Mouse (Mus musculus) liver, postnatal 0 days (tissue): ENCODE measurements around the gene Ift172. TPM values are rescaled to one million over a fixed set of nuclear protein-coding genes. Genes with fewer than 3 reads are reported as not detected.

Source experiments
- ATAC-seq: fragments of 200-750 bp; cut with Nextera tagmentation; 2 replicates; pipeline ENCODE4 v1.8.0; 2017; ENCODE audit warnings: mild to moderate bottlenecking, moderate library complexity
- DNase-seq: peaks from one replicate; pipeline ENCODE4 v3.0.0-alpha.2; 2016
- H3K27ac ChIP-seq: fragments of 300-500 bp; sonication (generic); 2 replicates; pipeline ENCODE4 v1.5.1; 2014; ENCODE audit warnings: antibody characterized with exemption, moderate library complexity, mild to moderate bottlenecking, low read depth
- H3K27me3 ChIP-seq: fragments of 300-500 bp; sonication (generic); 2 replicates; pipeline ENCODE4 v1.6.1; 2014; ENCODE audit warnings: low read length, control low read depth, mixed read lengths; ENCODE audit not compliant: insufficient read depth
- H3K36me3 ChIP-seq: fragments of 300-500 bp; sonication (generic); replicated peaks from 2 replicates; pipeline ENCODE4 v1.6.1; 2014; ENCODE audit warnings: mild to moderate bottlenecking, control low read depth, low read length, moderate library complexity, mixed read lengths; ENCODE audit not compliant: insufficient read depth
- H3K4me1 ChIP-seq: fragments of 300-500 bp; sonication (generic); 2 replicates; pipeline ENCODE4 v1.6.1; 2014; ENCODE audit warnings: antibody characterized with exemption, mild to moderate bottlenecking, control low read depth; ENCODE audit not compliant: insufficient read depth
- H3K4me2 ChIP-seq: fragments of 300-500 bp; sonication (generic); 2 replicates; pipeline ENCODE4 v1.6.1; 2014; ENCODE audit warnings: low read depth, mild to moderate bottlenecking, low read length, moderate library complexity, mixed read lengths
- H3K4me3 ChIP-seq: fragments of 300-500 bp; sonication (generic); 2 replicates; pipeline ENCODE4 v1.5.1; 2014; ENCODE audit warnings: low read depth, low read length
- H3K9ac ChIP-seq: fragments of 300-500 bp; sonication (generic); replicated peaks from 2 replicates; pipeline ENCODE4 v1.6.1; 2014; ENCODE audit warnings: mild to moderate bottlenecking, moderate library complexity
- H3K9me3 ChIP-seq: fragments of 300-500 bp; sonication (generic); 2 replicates; pipeline ENCODE4 v1.6.1; 2016; ENCODE audit warnings: mild to moderate bottlenecking, control low read depth, low read length, mixed read lengths
- CTCF ChIP-seq: sonication (generic); IDR thresholded peaks from 2 replicates; pipeline ENCODE4 v1.5.1; 2016; ENCODE audit warnings: antibody characterized with exemption, low read depth
- EP300 ChIP-seq: IDR thresholded peaks from 2 replicates; pipeline ENCODE4 v1.6.1; 2016; ENCODE audit warnings: antibody characterized with exemption, low read depth, mild to moderate bottlenecking
- WGBS: fragments of 180-500 bp; shearing (Covaris S2); extraction: QIAGEN DNeasy Blood & Tissue Kit; methylation state at CpG from one replicate; pipeline ENCODE4 v1.1.7; 2014; ENCODE audit not compliant: insufficient replicate concordance; 5-methylcytosine and 5-hydroxymethylcytosine counted together
- polyA plus RNA-seq: library from polyadenylated mRNA; unstranded; fragments of >200 nt; fragmentation: Nextera tagmentation; extraction: Ambion mirVana; gene quantifications from 2 replicates; pipeline ENCODE4 v1.2.1, GENCODE M21; 2015

Ift172 gene
- polyA plus RNA-seq, 1 experiment from 2014 or later = 2.7 TPM

- ATAC-seq (no peak), DNase-seq (peak; percentile 20)
- peak overlapping the region; percentile 60 for H3K4me3 ChIP-seq
- no peaks in the 10 kb centered on the region for H3K9me3 ChIP-seq
- H3K27me3 ChIP-seq = peaks cover 4% of the 10 kb centered on the region; the same call in 1 of the 2 replicates
- H3K9ac ChIP-seq = peak overlapping the region; percentile 68
- peaks cover 17% of the 10 kb centered on the region for H3K4me1 ChIP-seq
- TF ChIP-seq EP300 = no peak
- TF ChIP-seq CTCF = no peak
- H3K4me2 ChIP-seq = peak overlapping the region; percentile 88
- H3K27ac ChIP-seq = 0 out of 2 replicates have a peak overlapping the region, but pooled peaks have one; percentile 3
- 17% methylated on average over 27 of the region's 29 CpGs for WGBS
- H3K36me3 ChIP-seq = no peaks in the 10 kb centered on the region
Observed at GRCm38 (mm10) chr5:31294964-31295605, 4.2 kb upstream of the Ift172 start.

GRCm38 (mm10) chr5:31291361-31291688 is 409 bp upstream of the Ift172 start:
- Histone ChIP-seq H3K4me1 (peaks cover 26% of the 10 kb centered on the region), H3K4me3 (peak overlapping the region; percentile 59), H3K4me2 (peak overlapping the region; percentile 89), H3K9ac (peak overlapping the region; percentile 49), H3K27ac (peak overlapping the region; percentile 79), H3K27me3 (peaks cover 4% of the 10 kb centered on the region; the same call in 1 of the 2 replicates), H3K36me3 (no peaks in the 10 kb centered on the region), H3K9me3 (no peaks in the 10 kb centered on the region)
- no peak for TF ChIP-seq EP300
- no peak for TF ChIP-seq CTCF
- 3% methylated on average over 9 of the region's 9 CpGs for WGBS
- ATAC-seq = no peak; the same call in 1 of the 2 replicates
- DNase-seq = no peak

GRCm38 (mm10) chr5:31289626-31290230 is 1.2 kb downstream of the Ift172 start:
- peak overlapping the region; percentile 89; the same call in 1 of the 2 replicates for H3K4me2 ChIP-seq
- peak overlapping the region; percentile 77 for H3K27ac ChIP-seq
- no peak overlapping the region for H3K9ac ChIP-seq
- 0 out of 2 replicates have a peak overlapping the region, but pooled peaks have one; percentile 59 for H3K4me3 ChIP-seq
- TF ChIP-seq CTCF (no peak), EP300 (no peak)
- peaks cover 5% of the 10 kb centered on the region; the same call in 1 of the 2 replicates for H3K36me3 ChIP-seq
- H3K4me1 ChIP-seq = peaks cover 21% of the 10 kb centered on the region
- no peaks in the 10 kb centered on the region for H3K9me3 ChIP-seq
- DNase-seq (no peak), ATAC-seq (no peak)
- 0 out of 2 replicates have a peak, but pooled peaks cover under 1% of the 10 kb centered on the region for H3K27me3 ChIP-seq
- 52% methylated on average over 3 of the region's 3 CpGs for WGBS

- Histone ChIP-seq H3K4me2 (no peak overlapping the region), H3K27ac (no peak overlapping the region), H3K4me1 (peaks cover 21% of the 10 kb centered on the region), H3K27me3 (no peaks in the 10 kb centered on the region), H3K9ac (no peak overlapping the region), H3K9me3 (no peaks in the 10 kb centered on the region), H3K4me3 (no peak overlapping the region), H3K36me3 (peaks cover 8% of the 10 kb centered on the region; the same call in 1 of the 2 replicates)
- TF ChIP-seq CTCF (no peak), EP300 (no peak)
- 62% methylated on average over 3 of the region's 3 CpGs for WGBS
- ATAC-seq = no peak
- no peak for DNase-seq
Observed at GRCm38 (mm10) chr5:31288655-31289054, 2.3 kb downstream of the Ift172 start.

GRCm38 (mm10) chr5:31288225-31288624 is 2.7 kb downstream of the Ift172 start:
- Histone ChIP-seq H3K27ac (no peak overlapping the region), H3K27me3 (no peaks in the 10 kb centered on the region), H3K4me1 (peaks cover 21% of the 10 kb centered on the region), H3K9me3 (no peaks in the 10 kb centered on the region), H3K4me3 (no peak overlapping the region), H3K36me3 (peaks cover 9% of the 10 kb centered on the region; the same call in 1 of the 2 replicates), H3K9ac (no peak overlapping the region), H3K4me2 (no peak overlapping the region)
- 40% methylated on average over 4 of the region's 4 CpGs for WGBS
- TF ChIP-seq EP300 (no peak), CTCF (no peak)
- ATAC-seq (no peak), DNase-seq (no peak)

- Histone ChIP-seq H3K4me1 (no peaks in the 10 kb centered on the region), H3K4me3 (no peak overlapping the region), H3K4me2 (no peak overlapping the region), H3K36me3 (peaks cover 22% of the 10 kb centered on the region), H3K27ac (no peak overlapping the region), H3K9ac (no peak overlapping the region), H3K27me3 (no peaks in the 10 kb centered on the region), H3K9me3 (no peaks in the 10 kb centered on the region)
- ATAC-seq (no peak), DNase-seq (no peak)
- TF ChIP-seq EP300 = no peak
- no peak for TF ChIP-seq CTCF
- WGBS = 62% methylated on average over 20 of the region's 20 CpGs
Observed at GRCm38 (mm10) chr5:31279245-31279988, 11.5 kb downstream of the Ift172 start.
